Mouse (Mus musculus) limb, embryonic 14.5 days (tissue): Measurements from ENCODE around the gene Zfp622. TPM values are rescaled to one million over a fixed set of nuclear protein-coding genes. Genes with fewer than 3 reads are reported as not detected.

Experiments used
- ATAC-seq: fragments of 200-750 bp; cut with Nextera tagmentation; 2 replicates; pipeline ENCODE4 v1.8.0; 2017; ENCODE audit warnings: low read depth, moderate number of reproducible peaks, moderate TSS enrichment; ENCODE audit not compliant: low FRiP score
- DNase-seq: peaks from one replicate; pipeline ENCODE4 v3.0.0-alpha.2; 2015; ENCODE audit warnings: low spot score
- H3K27ac ChIP-seq: fragments of 300-500 bp; sonication (generic); replicated peaks from 2 replicates; pipeline ENCODE4 v1.5.1; 2014; ENCODE audit warnings: low read depth, mild to moderate bottlenecking, low read length, moderate library complexity, mixed read lengths
- H3K27me3 ChIP-seq: fragments of 300-500 bp; sonication (generic); 2 replicates; pipeline ENCODE4 v1.6.1; 2014; ENCODE audit warnings: low read length, mixed read lengths; ENCODE audit not compliant: control insufficient read depth, insufficient read depth
- H3K36me3 ChIP-seq: fragments of 300-500 bp; sonication (generic); 2 replicates; pipeline ENCODE4 v1.6.1; 2014; ENCODE audit warnings: mild to moderate bottlenecking, low read length, moderate library complexity, mixed read lengths; ENCODE audit not compliant: control insufficient read depth, insufficient read depth
- H3K4me1 ChIP-seq: fragments of 300-500 bp; sonication (generic); 2 replicates; pipeline ENCODE4 v1.6.1; 2014; ENCODE audit warnings: antibody characterized with exemption, low read length, mixed read lengths; ENCODE audit not compliant: control insufficient read depth, insufficient read depth
- H3K4me2 ChIP-seq: fragments of 300-500 bp; sonication (generic); replicated peaks from 2 replicates; pipeline ENCODE4 v1.6.1; 2014; ENCODE audit warnings: low read depth, mild to moderate bottlenecking, low read length, moderate library complexity; ENCODE audit not compliant: severe bottlenecking
- H3K4me3 ChIP-seq: fragments of 300-500 bp; sonication (generic); replicated peaks from 2 replicates; pipeline ENCODE4 v1.5.1; 2014; ENCODE audit warnings: low read length
- H3K9ac ChIP-seq: fragments of 300-500 bp; sonication (generic); 2 replicates; pipeline ENCODE4 v1.6.1; 2014; ENCODE audit warnings: mild to moderate bottlenecking, low read depth, low read length, moderate library complexity; ENCODE audit not compliant: severe bottlenecking
- H3K9me3 ChIP-seq: fragments of 300-500 bp; sonication (generic); 2 replicates; pipeline ENCODE4 v1.6.1; 2016; ENCODE audit warnings: low read length; ENCODE audit not compliant: control insufficient read depth
- POLR2A ChIP-seq: fragments of 200-500 bp; IDR thresholded peaks from 2 replicates; pipeline ENCODE4 v1.8.0; 2012; ENCODE audit warnings: inconsistent platforms, mild to moderate bottlenecking, moderate library complexity, borderline replicate concordance; ENCODE audit not compliant: insufficient read depth, insufficient read length; ENCODE audit errors: extremely low read depth
- WGBS: fragments of 180-500 bp; shearing (Covaris S2); extraction: QIAGEN DNeasy Blood & Tissue Kit; methylation state at CpG from one replicate; pipeline ENCODE4 v1.1.7; 2014; 5-methylcytosine and 5-hydroxymethylcytosine counted together
- polyA plus RNA-seq, 2 experiments: library from polyadenylated mRNA; depleted of rRNA in 1 of 2; stranded (reverse) in 1 of 2; unstranded in 1 of 2; fragments of >200 nt; fragmentation: Nextera tagmentation in 1 of 2; extraction: Ambion mirVana in 1 of 2; gene quantifications; 2 replicates each; pipeline versions ENCODE4 v1.2.1 to v1.2.3; 2012 to 2014

Zfp622 gene
- polyA plus RNA-seq, 2 experiments: 27.8 to 34.5 TPM

DNA sequence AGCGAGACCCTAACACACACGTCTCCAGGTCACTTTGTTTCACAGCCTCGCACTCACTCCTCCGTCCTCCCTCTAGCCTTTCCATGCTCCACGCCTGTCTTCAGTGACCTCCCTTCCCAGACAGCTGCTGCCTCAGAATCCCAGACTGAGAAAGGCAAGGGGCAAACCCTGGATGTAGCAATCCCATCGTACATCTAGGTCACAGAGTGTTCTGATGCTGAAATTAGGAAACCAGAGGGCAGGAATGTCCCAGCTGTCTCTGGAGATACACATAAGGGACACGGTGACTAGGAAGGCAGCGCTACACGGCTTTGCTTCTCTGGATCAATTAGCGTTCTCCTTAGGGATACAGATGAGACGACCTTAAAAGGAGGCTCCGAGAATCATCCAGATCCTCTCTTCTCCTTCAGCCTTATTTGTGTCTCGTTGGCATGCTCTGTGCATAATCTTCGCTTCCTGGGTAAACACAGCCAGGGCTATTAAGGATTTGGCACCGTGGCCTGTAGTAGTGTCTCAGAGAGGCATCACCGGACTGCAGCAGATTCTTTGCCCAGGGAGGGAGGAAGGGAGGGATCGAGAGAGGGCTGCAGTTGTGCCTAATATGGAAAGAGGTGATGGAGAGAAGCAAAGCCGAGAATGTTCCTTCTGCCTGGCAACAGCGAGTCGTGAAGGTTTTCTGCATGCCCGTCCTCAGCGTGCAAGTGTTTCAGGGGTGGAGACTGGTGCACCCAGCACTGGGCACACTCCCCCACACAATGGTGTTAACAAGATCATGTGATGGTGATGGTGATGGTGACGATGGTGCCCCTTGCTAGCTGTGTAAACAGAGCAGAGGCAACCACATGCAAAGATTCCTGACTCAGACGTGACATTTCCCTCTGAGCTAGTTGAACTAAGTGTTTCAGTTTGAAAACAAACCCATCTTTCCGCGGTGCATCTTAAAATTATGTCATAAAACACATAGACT lies 35.6 kb upstream of the Zfp622 start:
- WGBS: 83% methylated on average over 26 of the region's 26 CpGs

DNA sequence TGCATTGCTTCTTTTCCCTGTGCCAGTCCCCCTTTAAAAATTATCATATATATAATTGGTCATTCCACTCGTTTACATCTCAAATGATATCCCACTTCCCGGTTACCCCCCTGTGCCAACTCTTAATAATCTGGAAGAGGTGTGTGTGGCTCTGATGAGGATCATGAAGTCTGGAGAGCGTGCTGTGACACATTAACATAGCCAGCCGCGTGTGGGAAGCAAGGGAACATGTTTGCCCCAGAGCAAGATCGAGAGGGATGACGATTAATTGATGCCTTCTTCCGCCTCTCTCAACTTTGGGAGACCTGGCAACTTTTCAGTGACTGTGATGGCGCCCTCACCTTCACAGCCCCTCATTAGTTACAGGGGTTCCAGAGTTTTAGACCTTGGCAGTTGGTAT lies 34.5 kb upstream of the Zfp622 start:
- H3K9me3 ChIP-seq: no peaks in the 10 kb centered on the region
- H3K9ac ChIP-seq: no peak overlapping the region
- WGBS: 60% methylated on average over 9 of the region's 9 CpGs
- no peaks in the 10 kb centered on the region for H3K36me3 ChIP-seq
- no peak overlapping the region for H3K27ac ChIP-seq
- no peaks in the 10 kb centered on the region for H3K27me3 ChIP-seq
- no peak for TF ChIP-seq POLR2A
- ATAC-seq (no peak), DNase-seq (no peak)
- no peak overlapping the region for H3K4me2 ChIP-seq
- H3K4me1 ChIP-seq: no peaks in the 10 kb centered on the region
- no peak overlapping the region for H3K4me3 ChIP-seq

More for the DNA sequence above, 35.6 kb upstream of the Zfp622 start:
- Histone ChIP-seq H3K27me3 (no peaks in the 10 kb centered on the region), H3K36me3 (no peaks in the 10 kb centered on the region), H3K9me3 (no peaks in the 10 kb centered on the region), H3K27ac (no peak overlapping the region), H3K9ac (no peak overlapping the region), H3K4me2 (no peak overlapping the region), H3K4me1 (no peaks in the 10 kb centered on the region), H3K4me3 (no peak overlapping the region)
- no peak for DNase-seq
- ATAC-seq: no peak
- TF ChIP-seq POLR2A: no peak

DNA sequence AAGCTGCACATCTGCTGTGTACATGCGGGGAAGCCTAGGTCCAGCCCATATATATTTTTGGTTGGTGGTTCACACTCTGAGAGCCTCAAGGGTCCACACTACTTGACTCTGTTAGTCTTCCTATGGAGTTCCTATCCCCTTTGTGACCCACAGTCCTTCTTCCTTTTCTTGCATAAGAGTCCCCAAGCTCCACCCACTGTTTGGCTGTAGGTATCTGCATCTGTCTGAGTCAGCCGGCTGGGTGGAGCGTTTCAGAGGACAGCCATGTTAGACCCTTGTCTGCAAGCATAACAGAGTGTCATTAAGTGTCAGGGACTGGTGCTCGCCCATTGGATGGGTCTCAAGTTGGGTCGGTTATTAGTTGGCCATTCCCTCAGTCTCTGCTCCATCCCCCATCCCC lies 33.6 kb upstream of the Zfp622 start:
- no peak overlapping the region for H3K9ac ChIP-seq
- ATAC-seq: no peak
- H3K36me3 ChIP-seq: no peaks in the 10 kb centered on the region
- no peak for TF ChIP-seq POLR2A
- no peaks in the 10 kb centered on the region for H3K4me1 ChIP-seq
- H3K27ac ChIP-seq: no peak overlapping the region
- no peak for DNase-seq
- no peak overlapping the region for H3K4me3 ChIP-seq
- H3K9me3 ChIP-seq: no peaks in the 10 kb centered on the region
- no peak overlapping the region for H3K4me2 ChIP-seq
- no peaks in the 10 kb centered on the region for H3K27me3 ChIP-seq
- 81% methylated on average over 5 of the region's 5 CpGs for WGBS

DNA sequence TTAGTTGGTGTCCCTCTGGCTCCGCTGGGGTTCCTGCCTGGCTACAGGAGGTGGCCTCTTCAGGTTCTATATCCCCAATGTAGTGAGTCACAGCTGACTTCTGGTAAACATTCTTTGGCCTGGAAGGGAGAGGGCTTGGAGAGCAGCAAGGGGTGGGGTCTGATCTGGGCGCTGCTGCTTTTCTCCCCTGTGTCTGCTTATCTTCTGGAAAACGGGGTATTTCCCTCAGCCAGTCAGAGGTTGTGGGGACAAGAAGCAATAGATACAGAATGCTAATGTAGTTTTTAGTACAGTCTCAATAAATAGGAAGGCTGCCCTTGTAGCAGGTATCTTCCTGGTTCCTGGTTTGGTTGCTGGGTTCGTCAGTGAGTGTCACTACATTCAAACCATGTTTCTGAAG lies 33.1 kb upstream of the Zfp622 start:
- no peak for ATAC-seq
- TF ChIP-seq POLR2A: no peak
- Histone ChIP-seq H3K4me2 (no peak overlapping the region), H3K27me3 (no peaks in the 10 kb centered on the region), H3K9ac (no peak overlapping the region), H3K4me3 (no peak overlapping the region), H3K36me3 (no peaks in the 10 kb centered on the region), H3K4me1 (no peaks in the 10 kb centered on the region), H3K27ac (no peak overlapping the region), H3K9me3 (no peaks in the 10 kb centered on the region)
- no peak for DNase-seq
- WGBS: 75% methylated on average over 4 of the region's 4 CpGs

DNA sequence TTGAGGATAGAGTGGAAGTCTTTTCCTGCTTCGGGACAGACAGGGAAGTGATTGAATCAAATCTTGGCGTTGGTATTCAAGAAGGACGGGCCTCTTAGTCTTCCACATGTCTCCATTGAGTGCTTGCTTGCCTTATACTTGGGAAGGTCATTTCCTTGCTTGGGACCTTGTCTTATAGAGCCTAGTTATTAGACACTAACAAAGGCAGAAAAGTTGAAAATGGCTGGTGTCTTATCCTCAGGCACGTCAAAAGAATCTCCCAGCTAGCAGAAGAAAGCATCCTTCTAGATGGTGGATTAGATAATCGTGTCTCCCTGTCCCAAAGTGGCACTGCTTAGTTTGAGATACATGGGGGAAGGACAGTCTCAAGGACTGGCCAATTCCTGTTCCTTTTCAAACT lies 28.2 kb upstream of the Zfp622 start:
- Histone ChIP-seq H3K27me3 (no peaks in the 10 kb centered on the region), H3K9ac (no peak overlapping the region), H3K27ac (no peak overlapping the region), H3K4me2 (no peak overlapping the region), H3K36me3 (no peaks in the 10 kb centered on the region), H3K4me3 (no peak overlapping the region), H3K9me3 (no peaks in the 10 kb centered on the region), H3K4me1 (no peaks in the 10 kb centered on the region)
- no peak for DNase-seq
- no peak for TF ChIP-seq POLR2A
- ATAC-seq: no peak
- 75% methylated on average over 5 of the region's 5 CpGs for WGBS
